Mouse (Mus musculus) left cerebral cortex, adult 18-20 months (tissue): ENCODE measurements around the gene Upf2. TPM values are rescaled to one million over a fixed set of nuclear protein-coding genes. Genes with fewer than 3 reads are reported as not detected.
A peak's percentile ranks its signal among the peaks of the same experiment; 100 is the strongest.
"Not testable (repeated sequence)": the region's sequence is repeated elsewhere in the genome, so short reads cannot be mapped to it uniquely, and the experiment has no call there.

ENCODE experiments used
- DNase-seq, 2 experiments: peaks; one replicate each; pipeline ENCODE4 v3.0.0; 2021 to 2022; ENCODE audit warnings: low spot score in 2 of 2, mixed read lengths in 1 of 2
- total RNA-seq, 2 experiments: library from RNA; stranded (reverse); gene quantifications; 2 replicates each; pipeline ENCODE4 v1.2.3; 2021

Gene Upf2
- total RNA-seq, 2 experiments from 2014 or later = 42.9 to 44.9 TPM

DNA sequence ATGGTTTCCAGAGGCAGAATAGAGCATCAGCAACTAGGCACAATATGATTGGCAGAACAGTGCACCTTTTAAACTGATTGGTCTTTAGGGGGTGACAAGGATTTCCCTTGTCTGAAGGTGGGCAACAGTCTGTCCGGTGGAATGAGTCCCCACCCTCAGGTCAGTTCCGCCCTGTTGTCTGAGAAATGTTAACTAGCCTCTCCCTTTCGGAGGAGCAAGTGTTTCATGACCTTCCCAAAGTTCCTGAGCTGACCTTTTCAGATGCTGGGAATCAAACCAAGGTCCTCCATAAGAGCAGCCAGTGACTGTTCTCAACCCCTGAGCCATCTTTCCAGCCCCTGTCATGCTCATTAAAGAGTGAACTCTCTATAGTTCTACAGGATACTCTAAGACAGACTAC, 4.4 kb upstream of the Upf2 start:
- no peak for DNase-seq

DNA sequence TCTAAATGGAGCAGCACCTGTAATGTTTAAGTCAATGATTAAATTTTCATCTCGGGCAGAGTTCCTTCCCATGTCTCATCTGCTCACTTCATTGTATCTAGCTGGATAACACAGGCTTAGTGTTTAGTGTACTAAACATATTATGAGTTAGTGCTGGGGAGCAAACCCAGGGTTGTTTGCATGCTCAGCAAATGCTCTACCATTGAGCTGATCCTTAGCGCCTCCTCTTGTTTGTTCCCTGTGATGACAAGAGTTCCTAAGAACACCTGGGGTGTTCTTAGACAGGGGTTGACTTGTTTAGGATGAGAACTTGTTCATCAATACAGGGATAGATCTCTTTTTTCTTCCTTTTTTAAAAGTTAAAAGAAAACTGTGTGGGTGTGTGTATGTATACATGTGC, 2.3 kb upstream of the Upf2 start:
- DNase-seq = no peak

DNA sequence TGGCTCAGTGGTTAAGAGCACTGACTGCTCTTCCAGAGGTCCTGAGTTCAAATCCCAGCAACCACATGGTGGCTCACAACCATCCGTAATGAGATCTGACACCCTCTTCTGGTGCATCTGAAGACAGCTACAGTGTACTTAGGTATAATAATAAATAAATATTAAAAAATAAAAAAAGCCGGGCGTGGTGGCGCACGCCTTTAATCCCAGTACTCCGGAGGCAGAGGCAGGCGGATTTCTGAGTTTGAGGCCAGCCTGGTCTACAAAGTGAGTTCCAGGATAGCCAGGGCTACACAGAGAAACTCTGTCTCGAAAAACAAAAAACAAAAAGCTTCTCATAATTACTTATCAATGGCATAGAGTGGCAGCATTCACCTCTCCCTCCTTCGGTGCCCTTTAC, 1.4 kb upstream of the Upf2 start:
- not testable (repeated sequence) for DNase-seq

- DNase-seq = no peak
These were observed 964 bp upstream of the Upf2 start for GRCm38 (mm10) chr2:5950305-5950704.

DNA sequence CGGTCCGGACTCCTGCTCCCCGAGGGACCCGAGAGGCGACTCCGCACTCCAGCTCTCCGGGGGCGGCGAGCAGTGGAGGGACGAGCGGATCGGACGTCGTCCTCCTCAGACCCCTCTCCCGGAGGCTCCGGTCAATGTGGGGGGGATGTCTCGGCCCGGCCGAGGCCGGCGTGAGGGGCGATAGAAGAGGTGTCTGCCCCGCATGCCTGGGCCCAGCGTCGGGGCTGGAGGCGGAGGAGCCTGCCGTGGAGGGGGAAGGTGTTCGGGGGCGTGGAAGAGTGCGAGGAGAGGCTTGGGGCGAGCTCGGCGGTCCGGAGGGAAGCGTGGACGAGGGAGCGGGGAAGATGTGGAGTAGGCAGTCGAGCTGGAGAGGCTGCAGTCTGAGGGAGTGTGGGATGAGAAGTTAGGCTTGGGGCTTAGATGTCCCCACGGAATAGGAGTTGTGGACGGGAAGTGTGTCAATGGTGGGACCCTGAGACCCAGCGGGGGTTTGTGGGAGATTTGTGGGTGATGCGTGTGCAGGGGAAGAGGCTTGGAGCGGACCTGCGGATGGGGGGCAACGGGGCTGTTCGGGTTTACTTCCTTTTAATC, 447 bp downstream of the Upf2 start:
- peak; percentile 47 to 48 for DNase-seq

- peak in 1 of 2 experiments; percentile 7 for DNase-seq
These were observed 6.4 kb downstream of the Upf2 start for GRCm38 (mm10) chr2:5957705-5958104.

- no peak for DNase-seq
These were observed 11.0 kb downstream of the Upf2 start for GRCm38 (mm10) chr2:5962265-5962664.

GRCm38 (mm10) chr2:5963729-5964128, 12.5 kb downstream of the Upf2 start:
- DNase-seq = not testable (repeated sequence)

DNA sequence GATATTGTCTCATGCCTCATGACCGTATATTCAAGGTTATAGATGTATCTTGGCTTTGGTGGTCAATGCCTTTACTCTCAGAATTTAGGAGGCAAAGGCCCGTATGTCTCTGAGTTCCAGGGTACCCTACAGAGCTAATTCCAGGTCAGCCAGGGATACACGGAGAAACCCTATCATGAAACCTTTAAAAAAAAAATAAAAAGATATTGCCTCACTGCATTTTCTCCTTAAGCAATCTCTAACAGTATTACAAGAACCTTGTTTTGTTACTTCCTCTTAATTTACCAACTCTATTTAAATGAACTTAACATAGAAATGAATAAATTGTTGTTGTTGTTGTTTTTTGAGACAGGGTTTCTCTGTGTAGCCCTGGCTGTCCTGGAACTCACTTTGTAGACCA, 14.7 kb downstream of the Upf2 start:
- no peak for DNase-seq

- DNase-seq = not testable (repeated sequence)
These were observed 19.4 kb downstream of the Upf2 start for GRCm38 (mm10) chr2:5970629-5971028.

- DNase-seq = no peak
These were observed 26.3 kb downstream of the Upf2 start for GRCm38 (mm10) chr2:5977532-5977931.

- DNase-seq = peak; percentile 18 to 60
These were observed 44.3 kb downstream of the Upf2 start for GRCm38 (mm10) chr2:5995538-5995937.

DNA sequence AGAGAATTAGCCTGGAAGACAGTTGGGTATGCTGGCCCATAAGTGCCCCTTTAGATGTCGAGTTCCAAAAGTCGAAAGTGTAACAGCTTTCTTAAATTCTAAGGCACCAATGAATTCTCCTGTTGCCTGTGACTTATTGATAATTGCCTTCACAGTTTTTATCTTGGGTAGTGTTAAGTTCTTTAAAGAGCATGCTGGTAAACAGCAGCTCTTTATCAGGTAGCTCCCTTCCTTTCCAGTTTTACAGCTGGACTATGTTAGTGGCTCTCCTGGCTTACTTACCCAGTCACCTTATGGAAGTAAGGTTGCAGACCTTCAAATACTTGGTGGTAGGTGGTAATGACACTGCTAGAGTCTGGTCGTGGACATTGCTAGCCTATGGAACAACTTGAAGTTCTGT, 52.7 kb downstream of the Upf2 start:
- no peak for DNase-seq

DNA sequence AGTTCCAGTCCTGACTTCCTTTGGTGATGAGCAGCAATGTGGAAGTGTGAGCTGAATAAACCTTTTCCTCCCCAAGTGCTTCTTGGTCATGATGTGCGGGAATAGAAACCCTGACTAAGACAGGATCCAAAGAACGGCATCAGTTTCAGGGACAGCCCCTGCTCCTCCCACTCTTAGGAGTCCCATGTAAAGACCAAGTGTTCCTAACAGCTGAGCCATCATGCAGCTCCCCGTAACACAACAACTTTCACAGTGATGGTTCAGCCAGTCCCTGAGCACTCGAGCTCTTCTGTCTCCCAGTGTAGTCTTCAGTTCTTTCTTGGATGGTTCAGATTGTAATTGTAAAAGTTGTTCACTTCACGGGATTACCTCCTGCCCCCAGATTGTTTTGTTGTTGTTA, 63.3 kb downstream of the Upf2 start:
- DNase-seq = no peak

GRCm38 (mm10) chr2:6015182-6015581, 63.9 kb downstream of the Upf2 start:
- not testable (repeated sequence) for DNase-seq

- no peak for DNase-seq
These were observed 69.3 kb downstream of the Upf2 start for GRCm38 (mm10) chr2:6020570-6020969.

GRCm38 (mm10) chr2:6042644-6043043, 91.4 kb downstream of the Upf2 start:
- DNase-seq = peak in 1 of 2 experiments; percentile 30

- no peak for DNase-seq
These were observed 95.5 kb downstream of the Upf2 start for GRCm38 (mm10) chr2:6046796-6047195.

DNA sequence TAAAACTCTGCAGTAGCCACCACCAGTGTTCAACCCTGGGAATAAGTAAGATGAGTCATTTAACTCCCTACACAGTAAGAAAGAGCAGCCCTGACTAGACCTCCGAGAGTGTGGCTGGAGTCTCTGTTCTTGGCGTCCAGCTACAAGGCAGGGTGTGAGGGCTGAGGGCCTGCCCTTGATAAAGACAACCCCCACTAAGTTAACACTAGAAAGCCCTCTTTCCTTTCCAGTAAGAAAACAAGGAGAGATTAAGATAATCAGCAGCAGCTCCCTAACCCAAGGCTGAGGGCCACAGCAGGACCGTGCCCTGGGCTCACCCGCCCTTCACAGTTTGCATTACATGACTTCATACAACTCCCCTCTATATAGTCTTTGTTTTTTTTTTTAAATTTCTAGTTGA, 97.3 kb downstream of the Upf2 start:
- no peak for DNase-seq

DNA sequence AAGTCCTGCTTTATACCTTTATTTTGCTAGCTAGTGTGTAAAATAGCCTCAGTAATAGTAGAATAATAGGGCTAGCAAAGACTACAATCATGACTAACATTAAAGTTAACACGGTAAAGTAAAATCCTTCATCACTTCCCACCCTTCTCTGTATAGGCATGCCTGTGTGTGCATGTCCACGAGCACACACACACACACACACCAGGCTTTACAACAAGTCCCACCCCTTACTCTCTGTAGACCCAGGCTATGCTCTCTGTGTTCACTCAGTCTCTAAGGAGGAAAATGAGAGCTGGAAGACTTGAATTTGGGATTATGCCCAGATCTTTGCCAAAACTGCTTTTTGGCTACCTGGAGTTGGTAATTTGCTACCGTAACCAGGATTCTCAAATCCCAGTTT, 97.7 kb downstream of the Upf2 start:
- DNase-seq = no peak

GRCm38 (mm10) chr2:6055466-6055865, 104.2 kb downstream of the Upf2 start:
- no peak for DNase-seq

- no peak for DNase-seq
These were observed 105.2 kb downstream of the Upf2 start for GRCm38 (mm10) chr2:6056518-6056917.

- DNase-seq = no peak
These were observed 108.0 kb downstream of the Upf2 start for GRCm38 (mm10) chr2:6059291-6059690.
